Mouse (Mus musculus): ENCODE data around the gene Scand1.

DNA sequence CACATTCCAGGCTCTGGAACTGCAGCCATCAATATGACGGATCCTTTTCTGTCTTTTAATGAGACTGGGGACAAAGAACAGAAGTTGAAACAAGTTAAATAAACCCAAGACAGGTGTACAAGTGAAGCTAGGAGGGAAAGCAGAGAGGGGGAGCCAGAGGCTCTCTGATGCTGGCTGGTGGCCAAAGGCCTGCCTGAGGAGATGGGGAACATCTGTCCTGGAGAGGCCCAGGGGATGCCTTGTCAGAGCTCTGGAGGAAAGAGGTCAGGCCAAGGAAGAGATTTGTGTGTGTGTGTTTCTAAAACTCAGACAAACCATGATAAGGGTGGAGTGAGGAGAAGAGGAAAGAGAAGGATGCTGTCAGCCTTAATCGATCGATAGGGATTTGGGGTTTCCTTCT lies 14.9 kb downstream of the Scand1 start:
- TF ChIP-seq POLR2A (IDR thresholded peaks at IDR 0.05; ENCODE audit: borderline replicate concordance, extremely low read depth, insufficient read depth, insufficient read length, poor library complexity, severe bottlenecking) = no peak
- no peak for TF ChIP-seq CTCF (IDR thresholded peaks at IDR 0.05; ENCODE audit: borderline replicate concordance, extremely low read depth, insufficient read depth, insufficient read length)
